Mouse (Mus musculus) intestine, postnatal 0 days (tissue): ENCODE results near the gene Vsig8. TPM values are rescaled to one million over a fixed set of nuclear protein-coding genes. Genes with fewer than 3 reads are reported as not detected.

ENCODE experiments used
- ATAC-seq: fragments of 200-750 bp; cut with Nextera tagmentation; 2 replicates; pipeline ENCODE4 v1.8.0; 2017; ENCODE audit warnings: mild to moderate bottlenecking, moderate TSS enrichment, moderate library complexity
- H3K27ac ChIP-seq: fragments of 300-500 bp; sonication (generic); 2 replicates; pipeline ENCODE4 v1.5.1; 2014; ENCODE audit warnings: mild to moderate bottlenecking, low read depth, low read length, moderate library complexity
- H3K27me3 ChIP-seq: fragments of 300-500 bp; sonication (generic); replicated peaks from 2 replicates; pipeline ENCODE4 v1.6.1; 2014; ENCODE audit warnings: low read length, mixed read lengths; ENCODE audit not compliant: control insufficient read depth, insufficient read depth
- H3K36me3 ChIP-seq: fragments of 300-500 bp; sonication (generic); 2 replicates; pipeline ENCODE4 v1.6.1; 2014; ENCODE audit warnings: mild to moderate bottlenecking, moderate library complexity; ENCODE audit not compliant: control insufficient read depth, insufficient read depth
- H3K4me1 ChIP-seq: fragments of 300-500 bp; sonication (generic); replicated peaks from 2 replicates; pipeline ENCODE4 v1.6.1; 2014; ENCODE audit warnings: antibody characterized with exemption, low read length, mixed read lengths; ENCODE audit not compliant: control insufficient read depth, insufficient read depth
- H3K4me2 ChIP-seq: fragments of 300-500 bp; sonication (generic); replicated peaks from 2 replicates; pipeline ENCODE4 v1.6.1; 2014; ENCODE audit warnings: low read depth, mild to moderate bottlenecking, moderate library complexity
- H3K4me3 ChIP-seq: fragments of 300-500 bp; sonication (generic); 2 replicates; pipeline ENCODE4 v1.5.1; 2014; ENCODE audit warnings: low read depth, low read length
- H3K9ac ChIP-seq: fragments of 300-500 bp; sonication (generic); 2 replicates; pipeline ENCODE4 v1.6.1; 2014; ENCODE audit warnings: mild to moderate bottlenecking, low read depth, low read length
- H3K9me3 ChIP-seq: fragments of 300-500 bp; sonication (generic); 2 replicates; pipeline ENCODE4 v1.6.1; 2016; ENCODE audit warnings: mixed run types; ENCODE audit not compliant: control insufficient read depth
- CTCF ChIP-seq: sonication (generic); IDR thresholded peaks from 2 replicates; pipeline ENCODE4 v1.5.1; 2016; ENCODE audit warnings: low read depth, mild to moderate bottlenecking, control low read depth, antibody characterized with exemption, moderate library complexity
- WGBS: fragments of 180-500 bp; shearing (Covaris S2); extraction: QIAGEN DNeasy Blood & Tissue Kit; methylation state at CpG from one replicate; pipeline ENCODE4 v1.1.7; 2014; 5-methylcytosine and 5-hydroxymethylcytosine counted together
- polyA plus RNA-seq: library from polyadenylated mRNA; unstranded; fragments of >200 nt; fragmentation: Nextera tagmentation; extraction: Ambion mirVana; gene quantifications from 2 replicates; pipeline ENCODE4 v1.2.1, GENCODE M21; 2015

Gene Vsig8
- 0.44 and 0.53 TPM in 2 replicates for polyA plus RNA-seq

DNA sequence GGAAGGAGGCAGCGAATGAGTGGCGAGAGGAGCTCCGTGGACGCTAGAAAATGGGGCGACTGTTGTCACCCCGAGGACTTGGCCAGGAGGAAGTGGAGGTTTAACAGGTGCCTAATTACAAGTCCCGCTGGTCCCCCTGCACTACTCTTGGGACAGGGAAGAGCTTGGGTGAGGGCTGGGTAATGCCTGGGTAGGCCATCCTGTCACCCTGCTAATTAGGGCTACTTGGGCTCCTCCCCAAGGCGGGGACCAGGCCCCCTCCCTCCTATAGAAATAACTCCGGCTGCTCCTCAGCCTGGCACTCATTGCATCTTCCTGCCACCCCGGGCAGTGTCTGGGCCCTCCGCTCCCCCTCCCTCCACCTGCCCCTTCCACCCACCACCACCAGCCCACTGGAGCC lies at the start of gene Vsig8:
Gene Vsig8, plus strand, starts transcription at position 301 of the 400 bp plus-strand sequence.
- Histone ChIP-seq H3K9me3 (no peaks in the 10 kb centered on the region), H3K4me2 (no peak within 1 kb of the TSS), H3K27me3 (no peaks in the 10 kb centered on the region), H3K4me1 (0 out of 2 replicates have a peak, but pooled peaks cover 5% of the 10 kb centered on the region), H3K36me3 (no peaks in the 10 kb centered on the region), H3K9ac (no peak within 1 kb of the TSS), H3K27ac (no peak within 1 kb of the TSS), H3K4me3 (no peak within 1 kb of the TSS)
- TF ChIP-seq CTCF: no peak
- ATAC-seq: no peak
- WGBS: 80% methylated on average over 11 of the region's 11 CpGs

DNA sequence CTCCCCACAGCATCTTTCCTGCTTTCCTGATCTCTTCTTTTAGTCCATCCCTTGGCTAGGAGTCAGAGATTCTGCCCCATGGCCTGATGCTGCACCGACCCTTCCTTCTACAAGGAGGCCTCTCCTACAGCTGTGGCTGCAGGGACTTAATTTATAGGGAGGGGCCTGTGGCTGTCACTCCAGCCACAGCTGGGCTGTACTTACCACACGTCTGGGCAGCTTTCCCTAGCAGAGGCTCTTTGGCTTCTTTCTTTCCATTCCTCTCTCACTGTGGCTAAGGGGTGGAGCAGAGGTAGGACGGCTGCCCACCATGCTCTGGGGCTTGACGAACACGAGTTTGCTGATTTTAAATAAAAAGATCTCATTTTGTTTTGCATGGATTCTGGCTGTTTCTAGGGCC lies 48.7 kb upstream of the Vsig8 start:
- Histone ChIP-seq H3K36me3 (peaks cover 41% of the 10 kb centered on the region), H3K27me3 (no peaks in the 10 kb centered on the region), H3K4me3 (no peak overlapping the region), H3K4me1 (peaks cover 14% of the 10 kb centered on the region), H3K9ac (no peak overlapping the region), H3K9me3 (no peaks in the 10 kb centered on the region), H3K27ac (no peak overlapping the region), H3K4me2 (no peak overlapping the region)
- ATAC-seq: no peak
- no peak for TF ChIP-seq CTCF
- WGBS: 54% methylated on average over 5 of the region's 5 CpGs

DNA sequence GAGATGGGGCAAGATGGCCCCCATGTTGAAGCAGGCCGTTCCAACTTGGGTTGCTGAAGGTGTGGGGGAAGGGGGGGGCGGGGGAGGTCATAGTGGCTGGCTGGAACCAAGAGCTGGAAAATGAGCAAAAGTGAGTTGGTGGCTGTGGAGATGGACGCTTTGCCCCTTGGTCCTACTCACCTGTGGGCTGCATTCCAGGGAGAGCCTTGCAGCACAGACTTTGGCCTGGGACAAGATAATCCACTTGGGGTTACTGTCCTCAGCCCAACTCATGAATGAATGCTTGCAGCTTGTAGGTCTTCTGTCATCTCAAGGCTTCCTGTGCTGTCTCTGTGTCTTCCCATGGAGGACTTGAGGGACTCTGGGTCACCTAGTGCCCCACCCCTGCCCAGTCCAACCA lies 48.0 kb upstream of the Vsig8 start:
- no peak overlapping the region for H3K27ac ChIP-seq
- peaks cover 41% of the 10 kb centered on the region for H3K36me3 ChIP-seq
- no peak for ATAC-seq
- no peak overlapping the region for H3K4me2 ChIP-seq
- H3K27me3 ChIP-seq: no peaks in the 10 kb centered on the region
- no peak for TF ChIP-seq CTCF
- peaks cover 7% of the 10 kb centered on the region for H3K4me1 ChIP-seq
- WGBS: 92% methylated on average over 3 of the region's 3 CpGs
- H3K9ac ChIP-seq: no peak overlapping the region
- no peaks in the 10 kb centered on the region for H3K9me3 ChIP-seq
- H3K4me3 ChIP-seq: no peak overlapping the region

DNA sequence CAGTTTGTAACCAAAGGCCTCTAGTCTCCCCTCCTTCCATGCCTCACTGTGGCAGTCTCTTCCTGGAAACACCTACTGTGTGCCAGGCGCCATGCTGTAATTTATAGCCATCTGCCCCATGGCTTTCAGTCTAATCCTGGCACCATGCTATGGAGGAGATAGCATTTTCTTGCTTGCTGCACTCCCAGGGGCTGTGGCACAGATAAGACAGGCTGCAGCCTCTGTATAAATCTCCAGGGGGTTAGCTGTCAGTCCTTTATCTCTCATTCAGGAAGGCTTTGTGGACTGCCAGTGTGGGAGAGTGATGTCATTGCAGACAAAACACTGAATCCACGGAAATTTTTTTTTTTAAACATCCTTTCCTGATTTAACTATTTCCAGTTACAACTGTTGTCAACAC lies 47.6 kb upstream of the Vsig8 start:
- Histone ChIP-seq H3K27ac (no peak overlapping the region), H3K9ac (no peak overlapping the region), H3K27me3 (no peaks in the 10 kb centered on the region), H3K4me1 (peaks cover 6% of the 10 kb centered on the region), H3K4me2 (no peak overlapping the region), H3K9me3 (no peaks in the 10 kb centered on the region), H3K4me3 (no peak overlapping the region), H3K36me3 (peaks cover 41% of the 10 kb centered on the region)
- 52% methylated on average over 2 of the region's 2 CpGs for WGBS
- ATAC-seq: no peak
- no peak for TF ChIP-seq CTCF

DNA sequence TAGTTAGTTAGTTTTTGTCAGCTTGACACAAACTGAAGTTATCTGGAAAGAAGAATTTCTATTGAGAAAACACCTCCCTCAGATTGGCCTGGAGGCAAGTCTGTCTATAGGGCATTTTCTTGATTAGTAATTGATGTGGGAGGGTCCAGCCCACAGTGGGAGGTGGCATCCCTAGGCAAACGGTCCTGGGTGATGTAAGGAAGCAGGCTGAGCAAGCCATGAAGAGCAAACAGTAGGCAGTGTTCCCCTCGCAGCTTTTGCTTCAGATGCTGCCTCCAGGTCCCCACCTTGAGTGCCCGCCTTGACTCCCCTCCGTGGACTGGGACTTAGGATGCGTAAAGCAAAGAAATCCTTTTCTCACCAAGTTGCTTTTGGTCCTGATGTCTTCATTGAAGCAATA lies 46.5 kb upstream of the Vsig8 start:
- Histone ChIP-seq H3K27ac (peak overlapping the region; percentile 28; the same call in 1 of the 2 replicates), H3K9me3 (no peaks in the 10 kb centered on the region), H3K4me2 (no peak overlapping the region), H3K9ac (no peak overlapping the region), H3K4me3 (no peak overlapping the region), H3K4me1 (peaks cover 3% of the 10 kb centered on the region; the same call in 1 of the 2 replicates), H3K36me3 (peaks cover 41% of the 10 kb centered on the region), H3K27me3 (no peaks in the 10 kb centered on the region)
- 68% methylated on average over 5 of the region's 5 CpGs for WGBS
- ATAC-seq: no peak
- no peak for TF ChIP-seq CTCF

DNA sequence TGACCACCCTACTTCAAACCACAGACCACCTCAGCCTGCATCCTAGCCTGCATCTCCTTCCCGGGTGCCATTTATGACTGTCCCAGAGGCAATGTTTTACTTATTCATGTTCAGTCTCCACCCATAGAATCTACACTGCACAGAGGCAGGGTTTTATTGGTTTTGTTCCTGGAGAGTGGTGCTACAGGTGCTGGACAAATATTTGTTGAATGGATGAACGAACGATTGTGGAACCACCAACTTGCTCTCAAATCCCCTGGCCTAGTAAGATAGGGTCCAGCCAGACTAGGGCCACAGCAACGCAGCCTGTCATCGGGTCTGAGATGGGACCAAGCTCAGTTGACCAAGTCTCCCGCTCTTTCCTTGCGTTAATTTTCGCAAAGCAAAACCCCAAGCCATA lies 45.8 kb upstream of the Vsig8 start:
- TF ChIP-seq CTCF: no peak
- WGBS: 29% methylated on average over 8 of the region's 8 CpGs
- peak; percentile 37 for ATAC-seq
- no peak overlapping the region for H3K9ac ChIP-seq
- H3K4me2 ChIP-seq: peak overlapping the region; percentile 54
- no peaks in the 10 kb centered on the region for H3K9me3 ChIP-seq
- peaks cover 38% of the 10 kb centered on the region for H3K36me3 ChIP-seq
- peak overlapping the region; percentile 41; the same call in 1 of the 2 replicates for H3K27ac ChIP-seq
- no peaks in the 10 kb centered on the region for H3K27me3 ChIP-seq
- H3K4me1 ChIP-seq: peaks cover 5% of the 10 kb centered on the region; the same call in 1 of the 2 replicates
- no peak overlapping the region for H3K4me3 ChIP-seq
